Mouse (Mus musculus) neutrophil, adult 5-6 weeks (primary cell): ENCODE measurements around the gene Tmem100. TPM values are rescaled to one million over a fixed set of nuclear protein-coding genes. Genes with fewer than 3 reads are reported as not detected.

Source experiments
- ATAC-seq: fragments of 151-379, 151-347 bp; 2 replicates; pipeline ENCODE4 v1.8.0; 2017; ENCODE audit warnings: mild to moderate bottlenecking, moderate TSS enrichment; ENCODE audit not compliant: insufficient number of reproducible peaks, poor library complexity, low FRiP score, severe bottlenecking; ENCODE audit errors: extremely low read depth
- total RNA-seq: library from RNA; stranded (forward); fragments of 200-1000 nt; gene quantifications from 2 replicates; pipeline ENCODE4 v1.2.3, GENCODE M21; 2017

The Tmem100 gene
- total RNA-seq, result 0.37 and 0.70 TPM in 2 replicates

GRCm38 (mm10) chr11:90029841-90030398, at the start of gene Tmem100:
Gene Tmem100 (plus strand): TSS chr11:90030348.
- 0 out of 2 replicates have a peak, but pooled peaks have one; percentile 4 for ATAC-seq

GRCm38 (mm10) chr11:89982918-89983317, 47.2 kb upstream of the Tmem100 start:
- ATAC-seq, result no peak

GRCm38 (mm10) chr11:89984436-89984835, 45.7 kb upstream of the Tmem100 start:
- no peak for ATAC-seq

GRCm38 (mm10) chr11:89985200-89986187, 44.7 kb upstream of the Tmem100 start:
- ATAC-seq, result peak; percentile 79

GRCm38 (mm10) chr11:89986516-89986915, 43.6 kb upstream of the Tmem100 start:
- no peak for ATAC-seq

GRCm38 (mm10) chr11:89988936-89989589, 41.1 kb upstream of the Tmem100 start:
- peak; percentile 83 for ATAC-seq

- no peak for ATAC-seq
Measured at GRCm38 (mm10) chr11:89991661-89992060, 38.5 kb upstream of the Tmem100 start.

GRCm38 (mm10) chr11:89994706-89995105, 35.4 kb upstream of the Tmem100 start:
- ATAC-seq, result no peak

- no peak for ATAC-seq
Measured at GRCm38 (mm10) chr11:89995596-89995995, 34.6 kb upstream of the Tmem100 start.

- ATAC-seq, result no peak
Measured at GRCm38 (mm10) chr11:89996406-89996805, 33.7 kb upstream of the Tmem100 start.

- no peak for ATAC-seq
Measured at GRCm38 (mm10) chr11:89996856-89997255, 33.3 kb upstream of the Tmem100 start.

GRCm38 (mm10) chr11:89998996-89999770, 31.0 kb upstream of the Tmem100 start:
- ATAC-seq, result no peak

- no peak for ATAC-seq
Measured at GRCm38 (mm10) chr11:90000666-90001065, 29.5 kb upstream of the Tmem100 start.

- no peak for ATAC-seq
Measured at GRCm38 (mm10) chr11:90001396-90002230, 28.5 kb upstream of the Tmem100 start.

- peak; percentile 97 for ATAC-seq
Measured at GRCm38 (mm10) chr11:90002231-90002986, 27.7 kb upstream of the Tmem100 start, which contains the start of gene Pctp. Gene Pctp (minus strand): TSS chr11:90002894.

- ATAC-seq, result no peak
Measured at GRCm38 (mm10) chr11:90002987-90003348, 27.2 kb upstream of the Tmem100 start.

- no peak for ATAC-seq
Measured at GRCm38 (mm10) chr11:90003386-90003785, 26.8 kb upstream of the Tmem100 start.
